Mouse (Mus musculus) embryonic stem cell, embryonic (primary cell): ENCODE measurements at regions not wholly inside any gene's neighbourhood (a gene's known extent, or its start where the extent isn't known, plus 50 kb on each side); places are given as distances from the start of the nearest gene placed in this dataset.

Experiments
- CTCF ChIA-PET, 4 experiments: fragments of 300-600 bp in 2 of 4; fragments of 350-600 bp in 2 of 4; sonication (Branson Sonifier 250); formaldehyde crosslinking; loops; one replicate each; lab custom pipeline; 2022; ENCODE audit warnings: inconsistent platforms in 2 of 4; lab: Charles Lee
- POLR2A ChIA-PET, 4 experiments: fragments of 300-600 bp in 2 of 4; fragments of 350-600 bp in 2 of 4; sonication (Branson Sonifier 250); formaldehyde crosslinking; loops; one replicate each; lab custom pipeline; 2022; ENCODE audit warnings: antibody characterized with exemption in 4 of 4, inconsistent platforms in 1 of 4; lab: Charles Lee

GRCm38 (mm10) chr1:41165878-41166786, 360.7 kb downstream of the Tmem182 start:
- ChIA-PET CTCF (no interaction called here), POLR2A (no interaction called here)

- ChIA-PET CTCF (no interaction called here), POLR2A (no interaction called here)
Measured at GRCm38 (mm10) chr1:41166787-41167420, 361.5 kb downstream of the Tmem182 start.

GRCm38 (mm10) chr1:41186991-41187390, 381.6 kb downstream of the Tmem182 start:
- ChIA-PET CTCF (no interaction called here), POLR2A (no interaction called here)

GRCm38 (mm10) chr1:41212876-41213275, 407.5 kb downstream of the Tmem182 start:
- ChIA-PET CTCF (no interaction called here), POLR2A (no interaction called here)

GRCm38 (mm10) chr1:41225851-41226250, 420.4 kb downstream of the Tmem182 start:
- POLR2A ChIA-PET: no interaction called here

GRCm38 (mm10) chr1:41235335-41235734, 429.9 kb downstream of the Tmem182 start:
- POLR2A ChIA-PET: no interaction called here

More at GRCm38 (mm10) chr1:41225851-41226250, 420.4 kb downstream of the Tmem182 start:
- CTCF ChIA-PET: no interaction called here

GRCm38 (mm10) chr1:41243000-41243399, 437.6 kb downstream of the Tmem182 start:
- ChIA-PET POLR2A (no interaction called here), CTCF (no interaction called here)

More at GRCm38 (mm10) chr1:41235335-41235734, 429.9 kb downstream of the Tmem182 start:
- CTCF ChIA-PET: no interaction called here

- ChIA-PET POLR2A (interaction anchor here in 1 of 4 experiments (0.5 kb wide), 1 partner anchor 132 kb away, joined by 6 read pairs; no protein-coding TSS in a partner anchor), CTCF (no interaction called here)
Measured at GRCm38 (mm10) chr1:41244627-41245026, 439.2 kb downstream of the Tmem182 start.

GRCm38 (mm10) chr1:41264214-41264613, 458.8 kb downstream of the Tmem182 start:
- CTCF ChIA-PET: interaction anchor here in 3 of 4 experiments (0.6 to 1.9 kb wide), 6 partner anchors 10 to 887 kb away, joined by 3 to 36 read pairs (median 4); no protein-coding TSS in a partner anchor
- POLR2A ChIA-PET: no interaction called here

GRCm38 (mm10) chr1:41271111-41271730, 465.8 kb downstream of the Tmem182 start:
- ChIA-PET CTCF (interaction anchor here in 1 of 4 experiments (0.6 kb wide), 1 partner anchor 25 kb away, joined by 9 read pairs; no protein-coding TSS in a partner anchor), POLR2A (no interaction called here)

GRCm38 (mm10) chr1:41274573-41275270, 469.3 kb downstream of the Tmem182 start:
- ChIA-PET CTCF (interaction anchor here in 2 of 4 experiments (0.6 to 1.6 kb wide), 3 partner anchors 10 to 220 kb away, joined by 3 to 4 read pairs (median 4); no protein-coding TSS in a partner anchor), POLR2A (interaction anchor here in 1 of 4 experiments (0.5 to 1.0 kb wide), 2 partner anchors 79 to 449 kb away, joined by 3 to 5 read pairs; no protein-coding TSS in a partner anchor)

GRCm38 (mm10) chr1:41275271-41275624, 469.8 kb downstream of the Tmem182 start:
- CTCF ChIA-PET: interaction anchor here in 3 of 4 experiments (0.6 to 1.6 kb wide), 5 partner anchors 11 to 1864 kb away, joined by 3 to 9 read pairs (median 4); no protein-coding TSS in a partner anchor
- POLR2A ChIA-PET: interaction anchor here in 1 of 4 experiments (1.0 kb wide), 1 partner anchor 78 kb away, joined by 3 read pairs; no protein-coding TSS in a partner anchor

- CTCF ChIA-PET: interaction anchor here (0.6 to 1.6 kb wide), 4 partner anchors 11 to 1864 kb away, joined by 4 to 36 read pairs (median 6); no protein-coding TSS in a partner anchor
- POLR2A ChIA-PET: interaction anchor here in 1 of 4 experiments (1.0 kb wide), 1 partner anchor 78 kb away, joined by 3 read pairs; no protein-coding TSS in a partner anchor
Measured at GRCm38 (mm10) chr1:41275642-41276041, 470.2 kb downstream of the Tmem182 start.

GRCm38 (mm10) chr1:41276303-41276702, 470.9 kb downstream of the Tmem182 start:
- POLR2A ChIA-PET: no interaction called here
- CTCF ChIA-PET: interaction anchor here in 1 of 4 experiments (0.7 kb wide), 1 partner anchor 12 kb away, joined by 36 read pairs; no protein-coding TSS in a partner anchor

- ChIA-PET CTCF (interaction anchor here in 1 of 4 experiments (0.6 kb wide), 1 partner anchor 10 kb away, joined by 3 read pairs; no protein-coding TSS in a partner anchor), POLR2A (interaction anchor here in 1 of 4 experiments (0.6 kb wide), 1 partner anchor 11 kb away, joined by 7 read pairs; no protein-coding TSS in a partner anchor)
Measured at GRCm38 (mm10) chr1:41285221-41285620, 479.8 kb downstream of the Tmem182 start.

- ChIA-PET CTCF (no interaction called here), POLR2A (no interaction called here)
Measured at GRCm38 (mm10) chr1:41286221-41286620, 480.8 kb downstream of the Tmem182 start.

GRCm38 (mm10) chr1:41326861-41327480, 521.6 kb downstream of the Tmem182 start:
- ChIA-PET POLR2A (no interaction called here), CTCF (no interaction called here)
